Mouse (Mus musculus): Measurements from ENCODE around the gene Serpinc1. TPM values are rescaled to one million over a fixed set of nuclear protein-coding genes. Genes with fewer than 3 reads are reported as not detected.
A peak's percentile ranks its signal among the peaks of the same experiment; 100 is the strongest.

Gene Serpinc1
- total and polyA plus RNA-seq, 3 experiments: 0.19 to 1.3 TPM; not detected in 1

DNA sequence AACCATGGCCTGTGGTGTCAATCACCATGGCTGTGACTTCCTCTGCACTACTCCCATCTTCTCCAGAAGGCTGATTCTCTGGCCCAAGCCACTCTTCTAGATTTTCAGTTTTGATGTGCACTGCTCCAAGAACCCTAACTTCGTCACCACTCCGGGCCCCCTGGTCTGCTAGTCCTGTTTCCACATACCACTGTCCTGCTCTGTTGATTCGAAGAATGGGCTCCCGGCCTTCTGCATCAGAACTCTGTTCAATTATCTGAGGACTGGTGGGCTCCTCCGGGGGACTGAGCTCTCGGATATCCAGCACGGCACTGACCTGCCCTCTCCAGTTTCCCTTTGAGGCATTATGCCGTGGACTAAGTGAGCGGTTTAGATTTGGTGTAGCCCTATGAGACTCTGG, 53.5 kb downstream of the Serpinc1 start:
- peak overlapping the region; percentile 96 for H3K9ac ChIP-seq (ENCODE audit: control insufficient read depth, low read depth, low read length, poor library complexity, severe bottlenecking)
- peaks cover 2 to 9% of the 10 kb centered on the region in 2 experiments for H3K4me1 ChIP-seq (ENCODE audit: control insufficient read depth in 1 of 2, insufficient read depth in 2 of 2, low read length in 2 of 2)
- H3K27me3 ChIP-seq (ENCODE audit: control insufficient read depth in 1 of 2, insufficient read depth in 2 of 2, low read length in 2 of 2): no peaks in the 10 kb centered on the region
- H3K9me3 ChIP-seq (replicated peaks; ENCODE audit: insufficient read depth, low read length): no peaks in the 10 kb centered on the region
- no peak for TF ChIP-seq UBTF (IDR thresholded peaks at IDR 0.05; ENCODE audit: borderline replicate concordance, insufficient read depth, low read depth, low read length)
- no peak for TF ChIP-seq ZKSCAN1 (IDR thresholded peaks at IDR 0.05; ENCODE audit: low read depth, low read length)
- no peak for TF ChIP-seq EP300 (IDR thresholded peaks at IDR 0.05; ENCODE audit: low read depth in 1 of 2, low read length in 2 of 2)
- no peak for TF ChIP-seq GATA1 (IDR thresholded peaks at IDR 0.05; ENCODE audit: low read depth, low read length)
- no peak for TF ChIP-seq RAD21 (IDR thresholded peaks at IDR 0.05; ENCODE audit: low read depth, low read length)
- peaks cover 35% of the 10 kb centered on the region for H3K79me2 ChIP-seq (ENCODE audit: control insufficient read depth, insufficient read depth, low read length, poor library complexity)
- peaks cover 12 to 34% of the 10 kb centered on the region in 2 experiments for H3K36me3 ChIP-seq (ENCODE audit: control insufficient read depth in 1 of 2, insufficient read depth in 2 of 2, low read length in 2 of 2)
- no peak for DNase-seq (ENCODE audit: low read depth, low spot score)
- peak overlapping the region; percentile 98 for H3K27ac ChIP-seq (ENCODE audit: control insufficient read depth, low read depth, low read length)
- peak overlapping the region; percentile 60 to 77 for H3K4me3 ChIP-seq (ENCODE audit: control insufficient read depth in 1 of 2, insufficient read depth in 1 of 2, low read depth in 2 of 2, low read length in 2 of 2)

DNA sequence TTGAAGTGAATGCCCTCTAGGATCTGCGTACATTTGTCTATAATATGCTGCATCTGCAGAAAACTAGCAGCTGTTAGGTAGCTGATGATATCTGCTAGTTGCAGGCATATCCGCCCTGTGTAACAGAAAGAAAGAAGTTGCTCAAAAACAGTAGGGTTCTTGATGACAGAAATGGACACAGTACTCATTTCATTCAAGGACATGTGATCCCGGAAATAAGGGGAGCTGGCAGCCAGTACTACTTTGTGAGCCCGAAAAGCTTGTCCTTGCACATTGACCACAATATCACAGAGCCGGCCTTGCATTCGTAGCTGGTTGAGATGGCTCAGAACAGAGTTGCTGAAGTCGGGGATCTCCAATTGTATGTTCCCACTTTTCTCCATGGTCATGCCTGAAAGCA, 54.0 kb downstream of the Serpinc1 start:
- Histone ChIP-seq H3K79me2 (ENCODE audit: control insufficient read depth, insufficient read depth, low read length, poor library complexity) (peaks cover 37% of the 10 kb centered on the region), H3K4me1 (ENCODE audit: control insufficient read depth in 1 of 2, insufficient read depth in 2 of 2, low read length in 2 of 2) (peaks cover under 1 to 9% of the 10 kb centered on the region in 2 experiments), H3K9ac (ENCODE audit: control insufficient read depth, low read depth, low read length, poor library complexity, severe bottlenecking) (peak overlapping the region; percentile 96), H3K27me3 (ENCODE audit: control insufficient read depth in 1 of 2, insufficient read depth in 2 of 2, low read length in 2 of 2) (no peaks in the 10 kb centered on the region), H3K9me3 (replicated peaks; ENCODE audit: insufficient read depth, low read length) (no peaks in the 10 kb centered on the region), H3K4me3 (ENCODE audit: control insufficient read depth in 1 of 2, insufficient read depth in 1 of 2, low read depth in 2 of 2, low read length in 2 of 2) (peak overlapping the region; percentile 60 to 77), H3K36me3 (ENCODE audit: control insufficient read depth in 1 of 2, insufficient read depth in 2 of 2, low read length in 2 of 2) (peaks cover 16 to 32% of the 10 kb centered on the region in 2 experiments), H3K27ac (ENCODE audit: control insufficient read depth, low read depth, low read length) (peak overlapping the region; percentile 98)
- DNase-seq (ENCODE audit: low read depth, low spot score): peak; percentile 86
- TF ChIP-seq TBP (IDR thresholded peaks at IDR 0.05; ENCODE audit: low read depth, low read length) (peak; percentile 65), POLR2A (IDR thresholded peaks at IDR 0.05; ENCODE audit: control insufficient read depth in 1 of 2, insufficient read depth in 1 of 2, low read depth in 1 of 2, low read length in 2 of 2, poor library complexity in 1 of 2) (peak in 1 of 2 experiments; percentile 50; a peak in 2 of 4 replicates), TAL1 (IDR thresholded peaks at IDR 0.05; ENCODE audit: low read length) (peak; percentile 93), MAFK (IDR thresholded peaks at IDR 0.05; ENCODE audit: borderline replicate concordance, low read depth, low read length) (no peak)

DNA sequence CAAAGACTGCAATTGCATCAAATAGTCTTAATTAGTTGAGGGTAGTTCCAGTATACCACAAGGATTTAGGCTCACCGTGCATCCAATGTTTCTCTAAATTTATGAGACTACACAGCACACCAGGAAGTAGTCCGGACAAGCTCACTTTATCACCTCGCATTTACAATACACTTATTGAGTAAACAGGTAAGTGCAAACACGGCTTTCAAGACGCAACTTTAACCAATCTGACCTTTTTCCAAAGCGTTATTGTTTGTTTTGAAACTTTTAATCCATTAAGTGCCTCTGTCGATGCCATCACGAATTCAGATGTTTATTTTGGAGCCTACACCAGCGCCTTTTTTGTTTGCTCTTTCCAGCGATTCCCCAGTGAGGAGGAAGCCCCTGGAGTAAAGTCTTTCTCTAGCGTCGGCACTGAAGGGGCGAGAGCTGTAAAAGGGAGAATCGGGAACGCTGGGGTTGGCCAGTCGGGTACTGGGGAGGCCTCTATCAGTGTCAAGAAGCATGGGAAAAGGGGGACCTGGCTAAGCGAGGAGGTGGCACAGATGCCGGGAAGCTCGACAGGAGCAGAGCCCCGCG, 55.6 kb downstream of the Serpinc1 start:
- H3K4me1 ChIP-seq (ENCODE audit: control insufficient read depth in 1 of 2, insufficient read depth in 2 of 2, low read length in 2 of 2): peaks cover 0 to 9% of the 10 kb centered on the region in 2 experiments; a peak in 3 of 4 replicates
- H3K27ac ChIP-seq (ENCODE audit: control insufficient read depth, low read depth, low read length): peak overlapping the region; percentile 98
- H3K4me3 ChIP-seq (ENCODE audit: control insufficient read depth in 1 of 2, insufficient read depth in 1 of 2, low read depth in 2 of 2, low read length in 2 of 2): peak overlapping the region; percentile 77 to 93
- H3K9ac ChIP-seq (ENCODE audit: control insufficient read depth, low read depth, low read length, poor library complexity, severe bottlenecking): peak overlapping the region; percentile 96
- DNase-seq (ENCODE audit: low read depth, low spot score): peak; percentile 82
- H3K9me3 ChIP-seq (replicated peaks; ENCODE audit: insufficient read depth, low read length): no peaks in the 10 kb centered on the region
- peaks cover 44% of the 10 kb centered on the region for H3K79me2 ChIP-seq (ENCODE audit: control insufficient read depth, insufficient read depth, low read length, poor library complexity)
- TF ChIP-seq NRF1 (IDR thresholded peaks at IDR 0.05; ENCODE audit: insufficient read depth, low read depth, low read length, poor library complexity, severe bottlenecking) (no peak), MEF2A (IDR thresholded peaks at IDR 0.05; ENCODE audit: extremely low read depth, insufficient replicate concordance, low read depth, low read length, poor library complexity, severe bottlenecking) (no peak), POLR2A (IDR thresholded peaks at IDR 0.05; ENCODE audit: control insufficient read depth in 1 of 2, insufficient read depth in 1 of 2, low read depth in 1 of 2, low read length in 2 of 2, poor library complexity in 1 of 2) (peak in 1 of 2 experiments; percentile 66; a peak in 2 of 4 replicates), TBP (IDR thresholded peaks at IDR 0.05; ENCODE audit: low read depth, low read length) (0 out of 2 replicates have a peak, but pooled peaks have one; percentile 65)
- peaks cover 25 to 27% of the 10 kb centered on the region in 2 experiments for H3K36me3 ChIP-seq (ENCODE audit: control insufficient read depth in 1 of 2, insufficient read depth in 2 of 2, low read length in 2 of 2)
- no peaks in the 10 kb centered on the region for H3K27me3 ChIP-seq (ENCODE audit: control insufficient read depth in 1 of 2, insufficient read depth in 2 of 2, low read length in 2 of 2)
